Mouse (Mus musculus) ES-Bruce4 (cell line): ENCODE measurements at regions not wholly inside any gene's neighbourhood (a gene's known extent, or its start where the extent isn't known, plus 50 kb on each side); places are given as distances from the start of the nearest gene placed in this dataset.

Experiments
- H3K27ac ChIP-seq: 2 replicates; pipeline ENCODE4 v1.5.1; 2012; ENCODE audit warnings: low read length, inconsistent platforms; ENCODE audit not compliant: insufficient read depth
- H3K27me3 ChIP-seq: 2 replicates; pipeline ENCODE4 v1.6.1; 2012; ENCODE audit warnings: mild to moderate bottlenecking, low read length, inconsistent platforms; ENCODE audit not compliant: control insufficient read depth, poor library complexity, insufficient read depth, severe bottlenecking
- H3K36me3 ChIP-seq: 2 replicates; pipeline ENCODE4 v1.6.1; 2012; ENCODE audit warnings: inconsistent platforms, mild to moderate bottlenecking, low read length, moderate library complexity; ENCODE audit not compliant: control insufficient read depth, poor library complexity, insufficient read depth, severe bottlenecking
- H3K4me1 ChIP-seq: one replicate; pipeline ENCODE4 v1.8.1; 2011; ENCODE audit warnings: low read length; ENCODE audit not compliant: control insufficient read depth, insufficient read depth
- H3K4me3 ChIP-seq: 2 replicates; pipeline ENCODE4 v1.5.1; 2011; ENCODE audit warnings: low read depth, mild to moderate bottlenecking, low read length
- H3K9ac ChIP-seq: 2 replicates; pipeline ENCODE4 v1.6.1; 2012; ENCODE audit warnings: low read depth, mild to moderate bottlenecking, inconsistent platforms; ENCODE audit not compliant: poor library complexity, severe bottlenecking
- H3K9me3 ChIP-seq: replicated peaks from 2 replicates; pipeline ENCODE4 v1.6.1; 2012; ENCODE audit warnings: mild to moderate bottlenecking, low read length, inconsistent platforms; ENCODE audit not compliant: control insufficient read depth, poor library complexity, insufficient read depth, severe bottlenecking
- CTCF ChIP-seq: IDR thresholded peaks from one replicate; pipeline ENCODE4 v1.8.1; 2011; ENCODE audit warnings: low read depth, low read length
- EP300 ChIP-seq: IDR thresholded peaks from 2 replicates; pipeline ENCODE4 v1.6.1; 2011; ENCODE audit warnings: low read depth, low read length; ENCODE audit not compliant: insufficient read depth
- POLR2A ChIP-seq: IDR thresholded peaks from one replicate; pipeline ENCODE4 v1.8.1; 2011; ENCODE audit warnings: low read length; ENCODE audit not compliant: insufficient read depth

GRCm38 (mm10) chr9:32937391-32937790 lies 301.4 kb downstream of the Ets1 start:
- Histone ChIP-seq H3K4me1 (peaks cover 2% of the 10 kb centered on the region), H3K36me3 (no peaks in the 10 kb centered on the region), H3K9ac (no peak overlapping the region), H3K9me3 (no peaks in the 10 kb centered on the region), H3K4me3 (no peak overlapping the region), H3K27me3 (no peaks in the 10 kb centered on the region), H3K27ac (no peak overlapping the region)
- TF ChIP-seq CTCF (no peak), POLR2A (no peak), EP300 (no peak)

GRCm38 (mm10) chr9:32938857-32939256 lies 302.8 kb downstream of the Ets1 start:
- Histone ChIP-seq H3K9me3 (no peaks in the 10 kb centered on the region), H3K27ac (no peak overlapping the region), H3K4me1 (peaks cover 2% of the 10 kb centered on the region), H3K36me3 (no peaks in the 10 kb centered on the region), H3K27me3 (no peaks in the 10 kb centered on the region), H3K4me3 (no peak overlapping the region), H3K9ac (no peak overlapping the region)
- TF ChIP-seq CTCF (no peak), POLR2A (no peak), EP300 (no peak)

- H3K4me1 ChIP-seq, result peaks cover 2% of the 10 kb centered on the region
- no peak overlapping the region for H3K27ac ChIP-seq
- H3K9ac ChIP-seq, result no peak overlapping the region
- TF ChIP-seq POLR2A, result no peak
- TF ChIP-seq CTCF, result no peak
- no peak for TF ChIP-seq EP300
- no peak overlapping the region for H3K4me3 ChIP-seq
- no peaks in the 10 kb centered on the region for H3K9me3 ChIP-seq
- H3K27me3 ChIP-seq, result no peaks in the 10 kb centered on the region
- H3K36me3 ChIP-seq, result no peaks in the 10 kb centered on the region
Measured at GRCm38 (mm10) chr9:32939626-32940025, 303.6 kb downstream of the Ets1 start.

GRCm38 (mm10) chr9:32940111-32940813 lies 304.2 kb downstream of the Ets1 start:
- Histone ChIP-seq H3K9ac (peak overlapping the region; percentile 71; the same call in 1 of the 2 replicates), H3K9me3 (no peaks in the 10 kb centered on the region), H3K4me3 (peak overlapping the region; percentile 75), H3K27ac (no peak overlapping the region), H3K27me3 (no peaks in the 10 kb centered on the region), H3K4me1 (peaks cover 2% of the 10 kb centered on the region), H3K36me3 (no peaks in the 10 kb centered on the region)
- peak; percentile 54; the same call in 1 of the 2 replicates for TF ChIP-seq EP300
- TF ChIP-seq CTCF, result peak; percentile 28
- TF ChIP-seq POLR2A, result no peak

DNA sequence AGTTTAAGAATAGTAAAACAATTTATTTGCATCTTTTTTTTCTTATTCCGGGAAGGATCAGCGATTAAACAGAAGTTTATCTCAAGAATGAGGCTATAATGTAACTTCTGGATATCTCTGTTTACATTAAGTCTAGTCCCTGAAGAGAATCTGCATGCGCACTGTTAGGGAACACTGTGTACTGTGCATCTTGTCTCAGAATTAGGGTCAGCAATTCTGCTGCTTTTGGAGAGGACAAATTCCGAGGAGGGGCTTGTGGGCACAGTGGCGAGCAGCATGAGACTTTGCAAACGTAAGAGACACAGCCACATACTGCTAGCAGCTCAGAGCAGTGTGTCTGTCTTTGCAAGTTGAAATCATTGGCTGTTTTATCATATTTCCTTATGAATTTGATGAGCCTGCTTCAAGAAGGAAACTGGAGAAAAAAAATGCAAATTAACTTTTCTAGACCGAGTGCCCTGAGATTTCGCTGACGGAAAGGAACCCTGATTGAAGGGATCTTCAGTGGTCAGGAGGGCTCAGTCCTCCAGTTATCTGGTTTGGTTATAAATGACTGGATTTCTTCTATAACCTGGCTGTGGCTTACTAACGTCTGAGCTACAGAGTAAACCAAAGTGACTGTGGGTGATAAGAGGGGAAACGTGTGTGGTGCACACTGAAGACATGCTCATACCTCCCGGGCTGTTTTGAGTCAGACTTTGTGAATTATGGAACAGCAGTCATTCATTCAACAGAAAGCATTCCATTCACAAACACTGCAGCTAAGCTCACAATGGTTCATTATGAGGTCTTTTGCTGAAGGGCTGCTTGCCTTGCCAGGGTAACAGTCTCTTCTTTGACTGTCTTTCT lies 305.1 kb downstream of the Ets1 start:
- Histone ChIP-seq H3K4me1 (peaks cover 2% of the 10 kb centered on the region), H3K27me3 (no peaks in the 10 kb centered on the region), H3K27ac (no peak overlapping the region), H3K9me3 (no peaks in the 10 kb centered on the region), H3K36me3 (no peaks in the 10 kb centered on the region), H3K4me3 (no peak overlapping the region), H3K9ac (no peak overlapping the region)
- TF ChIP-seq CTCF, result no peak
- no peak for TF ChIP-seq POLR2A
- no peak for TF ChIP-seq EP300

DNA sequence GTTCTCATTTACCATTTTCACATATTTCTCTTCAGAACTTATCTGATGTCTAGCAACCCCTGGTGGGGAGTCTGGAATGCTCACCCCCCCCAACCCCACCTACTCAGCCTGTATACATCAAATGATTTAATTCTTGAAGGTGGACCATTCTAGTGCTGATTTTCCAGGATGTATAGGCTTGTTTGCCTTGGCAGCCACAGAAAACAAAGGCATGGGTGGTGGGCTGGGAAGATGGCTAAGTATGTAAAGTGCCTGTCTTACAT lies 305.7 kb downstream of the Ets1 start:
- no peak for TF ChIP-seq CTCF
- no peak for TF ChIP-seq POLR2A
- TF ChIP-seq EP300, result no peak
- Histone ChIP-seq H3K9ac (no peak overlapping the region), H3K27me3 (no peaks in the 10 kb centered on the region), H3K27ac (no peak overlapping the region), H3K4me1 (peaks cover 2% of the 10 kb centered on the region), H3K4me3 (no peak overlapping the region), H3K9me3 (no peaks in the 10 kb centered on the region), H3K36me3 (no peaks in the 10 kb centered on the region)
